Mouse (Mus musculus) mouse embryonic stem cell (cell line): Measurements from ENCODE around the gene Rnasek.

ENCODE experiments used
- in situ Hi-C, 2 experiments: fragments of 300-500 bp; cut with MboI; formaldehyde crosslinking; loops; 1 replicate in 1 of 2; 3 replicates in 1 of 2; pipeline ENCODE4 v1.14.3; 2019 to 2020; ENCODE audit warnings: low sequenced_read_pairs in 2 of 2, low pct_unique_long_range_greater_than_20kb in 1 of 2, mixed read lengths in 1 of 2; ENCODE audit not compliant: unreplicated experiment in 1 of 2

Gene Rnasek

DNA sequence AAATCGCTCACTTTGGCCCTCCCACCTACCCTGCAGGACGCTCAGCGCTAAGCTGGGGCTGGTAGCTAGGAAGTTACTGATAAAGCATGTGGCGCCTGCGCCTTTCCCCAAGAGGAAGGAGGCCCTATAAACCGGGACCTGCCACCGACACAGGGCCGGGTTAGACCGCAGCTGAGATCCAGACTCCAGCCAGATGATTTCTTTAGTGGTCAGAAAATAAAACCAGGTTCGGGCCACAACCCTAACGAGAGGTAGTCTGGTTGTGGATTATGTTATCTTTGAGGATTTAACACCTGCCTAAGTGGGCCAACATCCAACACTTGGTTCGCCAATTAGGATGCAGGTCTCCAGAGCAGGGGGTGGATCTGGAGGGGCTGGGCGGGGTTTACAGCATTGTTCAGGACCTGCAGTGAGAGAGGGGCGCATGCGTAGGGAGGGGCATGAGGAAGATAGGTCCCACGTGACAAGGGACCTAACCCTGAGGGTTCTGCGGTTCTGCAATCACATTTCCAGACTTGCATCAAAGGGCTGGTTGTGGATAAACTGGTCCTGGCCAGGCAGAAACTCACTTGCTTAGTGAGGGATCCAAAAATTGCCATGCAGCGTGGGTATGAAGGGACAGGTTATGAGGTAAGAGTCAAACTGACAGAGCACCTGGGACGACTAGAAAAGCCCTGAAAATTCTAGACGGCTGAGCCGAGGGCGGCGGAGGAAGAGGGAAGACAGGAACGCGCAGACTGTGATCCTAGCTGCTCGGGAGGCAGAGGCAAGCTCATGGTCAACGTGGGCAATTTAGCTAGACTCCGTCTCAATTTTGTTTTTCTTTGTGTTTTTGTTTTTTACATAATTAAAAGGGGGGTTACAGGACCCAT is 18.7 kb downstream of the Rnasek start, which contains the start of gene Slc16a13:
TSS of gene Slc16a13 (minus strand) at position 334 of the 872 bp plus-strand sequence.
- in situ Hi-C loops, result no loop called here

DNA sequence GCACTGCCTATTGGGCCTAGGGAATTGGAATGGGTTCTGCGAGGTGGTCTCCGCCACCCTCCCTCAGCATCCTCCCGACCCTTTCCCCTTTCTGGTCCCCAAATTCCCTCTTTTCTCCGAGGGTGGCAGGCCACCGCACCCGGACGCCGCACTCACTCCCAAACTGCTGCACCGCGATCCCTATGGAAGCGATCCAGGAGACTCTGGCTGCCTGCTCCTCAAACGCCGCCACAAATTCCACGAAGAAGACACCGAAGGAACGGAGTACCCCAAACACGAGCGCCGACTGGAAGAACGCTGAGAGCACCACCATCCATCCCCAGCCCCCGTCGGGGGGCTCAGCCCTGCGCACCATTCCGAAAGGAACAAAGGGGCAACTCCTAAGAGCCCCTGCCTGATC is 19.3 kb downstream of the Rnasek start:
- in situ Hi-C loops, result no loop called here

DNA sequence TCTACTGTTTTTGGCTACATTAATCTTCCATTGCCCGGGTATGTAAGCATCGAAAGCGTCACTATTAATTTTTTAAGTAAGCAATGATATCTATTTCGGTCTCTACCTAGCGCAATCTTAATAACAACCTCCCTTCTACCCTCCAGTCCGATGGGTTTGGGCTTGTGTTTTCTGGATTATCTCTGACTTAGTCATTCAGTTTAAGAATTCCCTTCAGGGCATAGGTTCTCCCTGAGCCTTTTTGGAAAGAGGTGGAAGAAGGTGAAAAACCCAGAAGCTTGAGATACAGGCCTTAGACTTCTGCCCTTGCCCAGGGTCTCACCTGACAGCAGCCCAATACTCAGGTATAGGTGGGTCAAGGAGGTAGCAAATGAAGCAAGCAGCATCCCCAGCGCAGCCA is 19.8 kb downstream of the Rnasek start:
- in situ Hi-C loops, result no loop called here

DNA sequence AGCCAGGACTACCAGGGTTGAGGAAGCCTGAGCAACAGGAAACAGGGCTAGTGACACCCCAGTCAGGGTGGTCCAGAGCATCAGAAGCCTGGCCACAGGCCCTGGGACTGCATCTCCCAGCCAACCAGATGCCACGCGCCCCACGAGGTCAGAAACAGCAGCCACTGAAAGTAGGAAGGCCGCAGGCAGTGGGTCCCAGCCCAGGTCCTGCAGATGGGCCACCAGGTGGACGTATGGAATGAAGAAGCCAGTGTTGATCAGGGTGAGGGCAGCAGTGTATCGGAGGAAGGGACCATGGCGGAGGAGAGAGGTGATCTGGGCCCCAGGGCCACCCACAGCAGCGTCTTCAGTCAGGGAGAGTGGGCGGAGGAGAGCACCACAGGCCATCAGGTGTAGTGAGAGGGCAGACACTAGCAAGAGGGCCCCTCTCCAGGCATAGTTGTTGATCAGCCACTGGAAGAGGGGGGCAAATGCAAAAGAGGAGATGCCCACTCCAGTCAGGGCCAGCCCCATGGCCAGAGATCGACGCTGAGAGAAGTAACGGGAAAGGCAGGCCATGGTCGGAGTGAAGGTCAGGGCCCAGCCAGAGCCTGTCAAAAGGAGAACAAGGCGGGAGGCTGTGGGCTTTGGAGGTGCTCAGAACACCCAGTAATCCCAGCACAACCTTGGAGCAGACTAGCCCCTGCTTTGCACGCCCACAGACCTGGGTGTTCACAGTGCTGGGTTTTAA is 20.7 kb downstream of the Rnasek start:
- in situ Hi-C loops, result no loop called here

DNA sequence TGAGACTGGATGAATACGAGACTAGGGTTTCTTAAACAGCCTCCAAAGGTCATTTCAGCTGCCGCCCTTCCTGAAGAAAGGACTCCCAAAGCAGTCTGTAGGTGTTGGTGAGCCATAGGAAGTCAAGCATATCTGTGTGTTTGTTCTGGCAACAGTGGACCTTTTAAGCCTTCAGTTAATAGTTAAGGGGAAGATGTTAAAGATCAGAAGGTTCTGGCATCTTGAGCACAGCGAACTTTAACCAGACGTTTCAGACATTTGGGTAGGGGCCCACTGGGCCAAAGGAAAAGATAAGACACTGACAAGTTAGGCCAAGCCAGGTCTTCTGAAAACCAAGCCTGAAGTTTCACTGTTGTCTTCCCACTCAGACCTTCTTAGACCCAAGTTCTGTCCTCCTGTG is 21.6 kb downstream of the Rnasek start:
- in situ Hi-C loops, result no loop called here

DNA sequence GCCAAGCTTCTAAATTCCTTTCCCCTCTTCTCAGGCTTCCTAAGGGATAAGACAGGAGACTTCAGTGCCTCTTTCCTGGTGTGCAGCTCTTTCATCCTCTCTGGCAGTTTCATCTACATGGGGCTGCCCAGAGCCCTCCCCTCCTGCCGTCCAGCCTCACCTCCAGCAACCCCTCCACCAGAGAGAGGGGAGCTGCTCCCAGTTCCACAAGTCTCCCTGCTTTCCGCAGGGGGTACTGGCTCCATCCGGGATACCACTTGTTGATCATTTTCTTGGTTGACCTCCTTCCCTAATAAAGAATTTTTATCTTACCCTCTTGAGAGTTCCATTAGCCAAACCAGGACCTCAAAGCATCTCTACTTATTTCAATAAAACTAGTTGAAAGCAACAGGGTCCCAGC is 23.5 kb downstream of the Rnasek start:
- in situ Hi-C loops, result no loop called here

DNA sequence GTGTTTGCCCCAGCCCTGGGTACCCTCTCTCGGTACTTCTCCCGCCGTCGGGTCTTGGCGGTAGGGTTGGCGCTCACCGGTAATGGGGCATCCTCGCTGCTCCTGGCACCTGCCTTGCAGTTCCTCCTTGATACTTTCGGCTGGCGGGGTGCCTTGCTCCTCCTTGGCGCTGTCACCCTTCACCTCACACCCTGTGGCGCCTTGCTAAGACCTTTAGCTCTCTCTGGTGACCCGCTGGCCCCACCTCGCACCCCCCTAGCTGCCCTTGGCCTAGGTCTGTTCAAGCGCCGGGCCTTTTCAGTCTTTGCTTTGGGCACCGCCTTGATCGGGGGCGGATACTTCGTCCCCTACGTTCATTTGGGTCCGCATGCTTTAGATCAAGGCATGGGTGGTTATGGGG is 24.3 kb downstream of the Rnasek start:
- in situ Hi-C loops, result no loop called here

DNA sequence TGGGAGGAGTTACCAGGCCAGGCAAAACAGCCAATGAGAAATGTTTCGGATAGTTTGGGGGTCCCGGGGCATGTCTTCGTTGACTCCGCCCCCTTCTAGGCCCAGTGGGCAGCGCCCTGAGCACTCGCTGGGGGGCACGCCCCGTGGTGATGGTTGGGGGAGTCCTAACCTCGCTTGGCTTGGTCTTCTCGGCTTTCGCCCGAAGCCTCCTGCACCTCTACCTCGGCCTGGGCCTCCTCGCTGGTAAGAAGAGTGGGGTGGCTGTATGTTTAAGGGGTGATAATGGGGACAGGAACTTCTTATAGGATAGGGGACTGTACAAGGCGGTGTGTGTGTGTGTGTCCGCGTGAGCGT is 24.8 kb downstream of the Rnasek start:
- in situ Hi-C loops, result no loop called here

DNA sequence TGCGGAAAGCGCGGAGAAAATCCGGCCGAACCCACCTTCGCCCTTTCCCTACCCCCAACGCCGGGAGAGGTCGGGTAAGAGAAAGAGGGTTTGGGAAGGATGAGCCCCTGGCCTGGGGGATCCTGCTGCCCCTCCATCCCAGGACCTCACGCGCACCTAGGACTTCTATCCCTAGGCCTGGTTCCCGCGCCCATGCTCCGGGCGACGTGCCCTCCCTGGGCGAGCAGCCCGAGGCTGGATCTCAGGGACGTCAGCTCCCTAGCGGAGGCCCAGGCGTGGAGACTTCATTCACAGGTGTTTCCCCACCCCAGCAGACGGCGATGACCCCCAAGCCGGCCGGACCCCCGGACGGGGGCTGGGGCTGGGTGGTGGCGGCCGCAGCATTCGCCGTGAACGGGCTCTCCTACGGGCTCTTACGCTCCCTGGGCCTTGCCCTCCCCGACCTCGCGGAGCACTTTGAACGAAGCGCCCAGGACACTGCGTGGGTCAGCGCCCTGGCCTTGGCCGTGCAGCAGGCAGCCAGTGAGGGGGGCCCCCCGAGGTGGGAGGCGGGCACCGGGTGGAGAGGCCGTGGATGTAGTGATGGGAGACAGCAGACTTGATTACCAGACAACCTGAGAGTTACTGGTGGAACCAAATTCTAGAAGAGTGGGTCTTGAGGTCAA is 25.3 kb downstream of the Rnasek start:
- in situ Hi-C loops, result no loop called here

DNA sequence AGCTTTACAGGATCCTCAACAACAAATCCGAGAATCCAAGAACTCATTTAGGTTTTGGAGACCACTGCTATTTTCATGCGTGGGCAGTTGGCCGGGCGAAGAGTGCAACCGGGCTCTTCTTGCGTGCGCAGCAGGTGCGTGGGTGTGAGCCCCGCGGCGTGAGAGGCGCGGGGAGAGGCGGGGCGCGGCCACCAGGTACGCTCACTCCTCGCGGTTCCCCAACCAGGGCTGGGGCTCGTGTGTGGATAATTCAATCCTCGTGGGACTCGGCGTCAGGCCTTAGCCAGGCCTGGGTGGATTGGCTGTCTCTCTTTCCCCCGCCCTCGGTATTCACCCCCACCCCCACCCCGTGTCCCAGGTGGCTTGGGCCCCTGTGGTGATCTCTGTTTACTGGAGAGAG is 25.9 kb downstream of the Rnasek start:
- in situ Hi-C loops, result no loop called here

DNA sequence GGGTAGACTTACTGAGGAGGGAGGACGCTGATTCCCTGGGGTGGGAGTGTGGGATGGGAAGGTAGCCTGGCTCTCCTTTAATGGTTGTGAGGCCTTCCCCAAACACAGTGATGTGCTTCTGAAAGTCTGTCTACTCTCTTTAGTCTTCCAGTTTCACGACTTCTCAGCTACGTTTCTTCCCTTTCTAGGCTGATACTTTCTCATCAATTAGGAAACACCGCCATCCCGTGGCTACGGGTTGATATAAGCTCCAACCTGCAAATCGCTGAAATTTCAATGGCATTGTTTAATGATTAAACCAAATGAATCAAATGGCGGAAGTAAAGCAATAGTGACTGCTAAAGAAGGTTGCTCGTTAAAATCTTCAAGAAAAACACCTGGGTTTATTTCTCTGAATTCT is 26.7 kb downstream of the Rnasek start:
- in situ Hi-C loops, result no loop called here

DNA sequence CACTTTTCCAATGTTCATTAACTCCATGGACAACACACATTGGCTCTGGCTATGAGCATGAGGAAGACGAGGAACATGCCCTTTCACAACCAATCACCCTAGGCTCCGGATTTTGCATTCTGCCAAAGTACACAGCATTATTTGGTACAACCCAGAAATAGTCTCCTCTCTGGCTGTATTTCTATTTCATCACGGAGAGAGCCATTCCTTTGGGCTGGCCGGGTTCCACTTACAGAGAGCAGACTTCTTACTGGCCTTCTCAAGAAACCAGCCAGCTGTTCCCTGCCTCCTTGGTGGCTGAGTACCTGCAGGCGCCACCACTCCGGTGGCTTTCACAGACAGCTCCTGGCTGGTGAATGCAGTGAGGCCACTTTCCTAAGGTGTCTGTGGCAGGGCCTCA is 27.2 kb downstream of the Rnasek start, which contains the start of gene Slc16a11:
TSS of gene Slc16a11 (plus strand) at position 330 of the 400 bp plus-strand sequence.
- in situ Hi-C loops, result no loop called here

DNA sequence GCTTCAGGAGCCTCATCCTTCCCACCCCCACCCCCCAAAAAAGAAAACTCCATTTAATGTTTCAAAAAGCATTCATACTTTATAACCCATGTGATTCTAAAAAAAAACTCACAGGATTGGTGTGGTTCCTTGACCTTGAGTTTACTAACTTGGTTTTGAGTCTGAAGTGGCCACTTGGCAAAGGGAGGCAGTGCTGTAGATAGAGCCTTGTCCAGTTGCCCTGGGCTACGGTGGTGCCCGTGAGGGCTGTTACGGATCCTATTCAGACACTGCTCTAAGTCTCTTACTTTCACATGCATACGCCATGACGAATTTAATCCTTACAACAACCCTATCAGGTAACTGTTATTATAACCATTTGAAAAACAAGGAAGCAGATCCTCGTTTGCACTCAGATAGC is 27.7 kb downstream of the Rnasek start:
- in situ Hi-C loops, result no loop called here

DNA sequence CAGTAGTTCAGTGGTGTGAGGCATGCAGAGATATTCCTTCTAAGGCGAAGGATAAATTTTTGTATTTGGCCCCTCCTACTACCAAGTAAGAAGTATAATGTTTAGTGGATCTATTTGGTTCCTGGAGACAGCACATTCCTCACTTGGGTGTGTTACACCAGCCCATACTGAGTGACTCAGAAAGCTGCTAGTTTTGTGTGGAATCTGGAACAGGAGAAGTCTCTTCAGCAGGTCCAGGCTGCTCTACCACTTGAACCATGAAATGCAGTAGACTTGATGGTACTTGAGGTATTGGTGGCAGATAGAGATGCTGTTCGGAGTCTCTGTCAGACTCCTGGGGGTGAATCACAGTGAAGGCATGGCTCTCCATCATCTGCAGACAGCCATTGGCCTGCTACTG is 29.0 kb downstream of the Rnasek start:
- in situ Hi-C loops, result no loop called here

DNA sequence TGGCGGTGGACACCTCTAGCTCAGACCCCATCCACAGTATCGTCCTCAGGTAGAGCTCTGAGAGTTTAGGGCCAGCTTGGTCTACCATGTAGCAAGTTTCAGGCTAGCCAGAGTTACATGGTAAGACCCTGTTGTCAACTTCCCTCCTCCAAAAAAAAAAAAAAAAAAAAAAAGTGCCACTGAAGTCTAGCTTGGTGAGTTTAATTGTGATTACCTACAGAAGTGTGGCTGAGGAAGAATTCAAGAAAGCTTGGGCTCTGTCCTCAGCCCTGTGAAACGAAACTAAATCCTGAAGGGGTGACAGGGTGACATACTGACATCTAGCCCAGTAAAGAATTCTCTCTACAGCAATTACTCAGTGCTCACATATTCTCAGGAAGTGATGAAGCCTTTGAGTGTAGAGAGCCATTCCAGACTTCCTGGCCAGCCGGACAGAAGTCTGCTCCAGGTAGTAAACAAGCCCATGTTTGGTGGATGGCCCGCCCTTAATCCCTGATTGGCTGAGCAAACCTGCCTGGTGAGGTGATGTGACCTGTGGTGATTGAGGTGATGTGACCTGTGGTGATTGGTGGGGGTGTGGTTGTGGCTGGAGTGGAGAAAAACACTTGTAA is 30.8 kb downstream of the Rnasek start:
- in situ Hi-C loops, result no loop called here

DNA sequence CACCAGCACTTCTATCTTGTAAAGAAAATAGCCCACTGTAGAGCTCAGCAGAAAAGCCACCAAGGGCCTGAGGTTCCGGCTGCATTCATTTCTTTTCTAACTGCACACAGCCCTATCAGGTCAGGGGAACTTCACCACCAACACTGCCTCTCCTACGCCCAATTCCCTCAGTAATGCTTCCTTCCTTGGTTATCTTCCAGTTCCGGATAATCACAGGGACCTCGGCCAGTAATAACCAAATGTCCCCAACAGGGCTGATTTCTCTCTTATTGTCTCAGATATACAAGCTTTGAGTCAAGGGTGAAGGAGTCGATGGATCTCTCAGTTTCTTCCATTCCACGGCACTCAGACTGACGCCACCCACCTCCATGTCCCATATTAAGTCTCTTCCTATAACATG is 32.4 kb downstream of the Rnasek start:
- in situ Hi-C loops, result no loop called here

DNA sequence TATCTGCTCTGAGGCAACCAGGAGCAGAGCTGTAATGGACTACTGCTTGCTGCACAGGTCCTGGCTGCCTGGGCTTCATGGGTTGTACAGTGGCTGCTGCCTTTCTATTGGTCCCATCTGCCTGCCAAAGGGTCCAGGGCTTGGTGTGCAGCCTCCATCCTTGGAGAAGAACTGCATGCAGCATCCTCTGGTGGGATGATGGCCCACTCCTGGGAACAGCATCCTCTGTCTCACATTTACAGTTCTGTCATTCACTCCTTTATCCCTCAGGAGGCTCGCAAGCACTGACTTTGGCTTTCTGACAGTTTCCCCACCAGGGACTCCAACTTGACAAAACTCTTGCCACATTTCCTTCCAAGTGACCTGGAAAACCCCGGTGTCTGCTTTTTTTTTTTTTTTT is 32.8 kb downstream of the Rnasek start:
- in situ Hi-C loops, result no loop called here

DNA sequence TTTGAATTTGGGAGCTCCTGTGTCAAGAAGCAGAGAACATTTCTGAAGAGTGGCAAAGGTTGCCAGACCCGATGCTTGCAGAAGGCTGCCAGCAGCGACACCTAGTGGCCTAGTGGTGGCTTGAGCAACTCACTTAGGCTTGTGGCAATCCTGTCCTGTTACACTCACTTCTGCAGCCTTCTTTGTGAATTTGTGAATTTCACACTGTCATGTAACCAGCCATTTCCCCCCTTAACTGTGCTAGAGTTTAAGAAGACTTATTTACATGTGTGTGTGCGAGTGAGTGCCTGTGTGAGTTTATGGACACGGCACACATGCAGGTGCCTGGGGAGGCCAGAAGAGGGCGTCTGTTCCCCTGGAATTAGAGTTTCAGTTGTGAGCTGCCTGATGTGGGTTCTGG is 38.0 kb downstream of the Rnasek start:
- in situ Hi-C loops, result no loop called here

DNA sequence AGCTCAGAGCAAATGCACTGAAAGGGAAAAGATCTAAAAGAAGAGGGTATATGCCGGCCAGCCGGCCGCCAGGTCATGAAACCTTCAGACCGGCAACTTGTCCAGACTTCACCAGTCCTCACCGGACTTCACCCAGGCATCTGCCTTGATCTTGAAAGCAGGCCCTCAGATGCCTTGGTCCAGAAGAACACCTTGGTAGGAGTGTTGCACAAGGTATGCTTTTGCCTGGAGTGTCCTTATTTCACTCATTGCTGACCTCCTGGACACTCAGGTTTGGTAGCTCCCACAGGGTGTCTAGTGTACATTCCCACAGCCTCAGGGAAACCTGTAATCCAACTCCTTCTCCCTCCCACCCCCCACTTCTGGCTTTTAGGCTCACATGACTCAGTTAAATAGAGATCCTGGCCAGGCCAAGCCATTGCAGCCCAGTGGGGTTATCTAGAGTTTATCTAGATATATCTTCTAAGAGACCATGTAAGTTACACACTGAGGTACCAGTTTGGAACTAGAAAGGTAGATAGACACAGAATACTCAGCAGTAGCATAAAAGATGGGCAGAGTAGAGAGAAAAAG is 39.5 kb downstream of the Rnasek start:
- in situ Hi-C loops, result no loop called here
